Mouse (Mus musculus) embryo, embryonic 11 days (tissue): ENCODE data around the gene Agbl3.

Experiments used
- DNase-seq: peaks from one replicate; pipeline ENCODE4 v3.0.0-alpha.2; 2015

Agbl3 gene

DNA sequence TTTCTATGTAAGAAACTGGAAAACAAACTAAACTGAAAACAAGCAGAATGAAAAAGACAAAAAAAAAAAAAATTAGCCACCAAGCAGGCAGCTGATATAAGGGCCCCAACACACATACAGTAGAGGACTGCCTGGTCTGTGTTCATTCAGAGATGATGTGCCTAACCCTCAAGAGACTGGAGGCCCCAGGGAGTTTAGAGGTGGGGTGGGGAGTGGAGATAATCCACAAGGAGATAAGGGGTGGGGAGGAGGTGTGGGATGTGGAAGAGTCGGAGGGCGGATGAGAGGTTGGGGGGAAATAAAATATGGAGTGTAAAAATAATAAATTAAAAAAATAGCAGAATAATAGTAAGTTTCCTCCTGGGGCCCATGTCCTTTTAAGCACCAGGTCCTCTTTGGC lies 25.4 kb downstream of the Agbl3 start:
- no peak for DNase-seq

DNA sequence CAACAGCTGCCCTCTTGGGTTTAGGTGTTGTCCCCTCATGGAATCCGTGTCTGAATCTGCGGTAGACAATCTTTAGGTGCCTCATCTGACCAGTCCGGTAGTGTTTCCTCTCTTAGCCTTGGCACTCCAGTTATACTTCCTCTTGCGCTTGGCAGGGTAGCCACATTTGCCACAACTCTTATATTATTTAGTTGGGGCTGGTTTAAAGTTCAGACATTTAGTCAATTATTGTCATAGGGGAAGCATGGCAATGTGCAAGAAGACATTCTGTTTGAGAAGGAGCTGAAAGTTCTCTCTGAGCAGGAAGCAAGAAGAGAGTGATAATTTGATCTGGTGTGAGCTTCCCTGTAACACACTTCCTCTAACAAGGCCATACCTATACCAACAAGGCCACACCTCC lies 30.4 kb downstream of the Agbl3 start:
- no peak for DNase-seq

DNA sequence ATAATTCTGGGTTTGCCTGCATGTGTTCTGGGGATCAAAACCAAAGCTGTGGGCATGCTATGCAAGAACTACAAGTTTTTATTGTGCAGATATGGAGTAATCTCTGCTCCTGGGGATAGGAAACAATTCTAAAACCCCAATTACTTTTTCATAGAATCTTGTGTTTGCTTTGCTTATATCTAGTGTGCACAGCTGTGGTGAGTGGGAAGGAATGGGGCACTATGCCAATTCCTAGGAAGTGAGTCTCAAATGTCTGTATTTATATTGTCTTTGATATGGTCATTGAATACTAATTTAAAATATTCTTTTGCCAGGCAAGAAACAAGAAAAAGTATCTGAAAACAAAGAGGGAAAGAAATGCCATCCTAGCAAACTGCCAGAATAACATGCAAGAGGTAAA lies 44.2 kb downstream of the Agbl3 start:
- DNase-seq, result no peak

DNA sequence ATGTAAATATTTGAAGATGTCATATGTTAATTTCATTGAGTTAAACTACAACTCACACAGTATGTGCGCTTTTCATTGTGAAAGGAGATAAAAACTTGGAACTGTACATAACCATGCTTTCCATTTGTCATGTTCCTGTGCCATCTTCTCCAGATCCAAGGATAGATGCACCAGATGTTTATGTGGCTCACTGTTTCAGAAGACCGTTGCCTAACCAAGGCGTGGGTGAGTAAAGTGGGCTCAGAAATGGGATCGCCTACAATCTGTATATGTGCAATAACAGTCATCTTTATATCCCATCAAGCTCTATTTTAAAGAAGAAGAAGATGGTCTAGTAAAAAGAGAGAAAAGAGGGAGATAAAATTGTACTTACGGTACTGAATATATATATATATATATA lies 52.1 kb downstream of the Agbl3 start:
- DNase-seq, result no peak

DNA sequence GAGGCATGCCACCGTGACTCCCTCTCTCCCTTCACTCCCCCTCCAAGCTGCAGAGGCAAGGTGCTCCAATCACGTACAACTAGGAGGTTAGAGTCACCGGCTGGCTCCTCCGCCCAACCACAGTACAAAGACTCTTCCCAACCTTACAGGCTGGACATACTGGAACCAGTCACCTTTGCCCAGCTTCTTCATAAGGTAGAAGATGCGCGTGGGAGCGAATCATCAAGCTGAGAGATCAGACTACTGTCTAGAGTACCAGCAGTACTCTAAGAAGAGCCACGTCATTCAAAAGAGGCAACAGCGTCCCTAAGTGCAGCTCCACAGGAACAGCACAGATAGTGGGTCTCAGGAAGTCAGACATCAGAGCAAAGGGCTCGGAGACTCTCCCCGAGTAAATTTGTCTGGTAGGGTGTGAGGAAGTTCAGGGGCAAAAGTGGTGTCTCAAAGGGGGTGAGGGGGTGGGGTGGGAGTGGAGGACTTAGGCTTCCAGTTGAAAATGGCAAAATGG lies 81.4 kb downstream of the Agbl3 start:
- no peak for DNase-seq

DNA sequence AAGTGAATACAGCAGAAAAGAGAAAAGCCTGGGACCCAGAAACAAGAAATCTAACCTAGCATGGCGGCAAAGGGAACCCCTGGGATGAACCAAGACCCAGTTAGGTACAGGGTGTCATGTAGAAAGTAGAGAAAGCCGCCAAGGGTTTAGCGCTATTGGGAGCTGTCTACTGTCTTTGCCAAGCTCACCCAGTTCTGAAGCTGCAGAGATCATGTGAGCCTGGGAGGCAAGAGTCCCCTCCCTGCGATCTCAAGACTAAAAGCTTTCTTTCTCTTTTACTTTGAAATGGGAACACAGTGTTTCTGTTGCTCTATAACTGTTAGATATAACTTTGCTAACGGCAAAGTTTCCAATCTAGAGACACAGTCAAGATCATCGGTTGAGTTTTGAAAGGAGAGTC lies 82.1 kb downstream of the Agbl3 start:
- no peak for DNase-seq

DNA sequence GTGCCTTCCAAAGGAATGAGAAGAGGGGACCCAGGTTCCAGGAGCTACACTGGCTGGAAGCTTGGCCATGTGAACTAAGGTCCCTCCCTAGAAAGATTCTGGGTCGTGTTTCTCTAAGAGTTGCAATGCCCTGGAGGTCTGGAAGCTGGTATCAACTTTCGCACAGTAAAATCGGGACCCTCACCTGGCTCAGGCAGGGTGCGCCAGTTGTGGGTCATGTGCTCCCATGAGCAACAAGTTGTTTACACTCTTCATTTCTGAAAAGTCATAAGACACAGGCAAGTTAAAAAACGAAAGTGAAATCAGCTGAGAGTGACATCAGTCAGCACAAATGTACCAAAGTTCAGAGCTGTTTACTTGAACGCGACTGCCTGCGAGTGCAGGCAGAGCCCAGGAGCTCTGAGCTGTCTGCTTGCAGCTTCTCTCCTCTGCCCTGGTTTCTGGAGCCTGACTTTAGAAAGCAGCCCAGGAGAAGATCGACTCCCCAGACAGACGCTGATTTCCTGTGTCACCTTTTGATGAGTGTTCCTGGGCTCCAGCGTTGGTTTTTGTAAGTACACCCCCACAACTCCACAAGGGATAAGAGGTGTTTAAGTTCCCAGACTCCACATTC lies 82.7 kb downstream of the Agbl3 start, which contains the start of gene Tmem140:
Tmem140 (plus strand) TSS at position 356 of the 613 bp plus-strand sequence.
- DNase-seq, result no peak

DNA sequence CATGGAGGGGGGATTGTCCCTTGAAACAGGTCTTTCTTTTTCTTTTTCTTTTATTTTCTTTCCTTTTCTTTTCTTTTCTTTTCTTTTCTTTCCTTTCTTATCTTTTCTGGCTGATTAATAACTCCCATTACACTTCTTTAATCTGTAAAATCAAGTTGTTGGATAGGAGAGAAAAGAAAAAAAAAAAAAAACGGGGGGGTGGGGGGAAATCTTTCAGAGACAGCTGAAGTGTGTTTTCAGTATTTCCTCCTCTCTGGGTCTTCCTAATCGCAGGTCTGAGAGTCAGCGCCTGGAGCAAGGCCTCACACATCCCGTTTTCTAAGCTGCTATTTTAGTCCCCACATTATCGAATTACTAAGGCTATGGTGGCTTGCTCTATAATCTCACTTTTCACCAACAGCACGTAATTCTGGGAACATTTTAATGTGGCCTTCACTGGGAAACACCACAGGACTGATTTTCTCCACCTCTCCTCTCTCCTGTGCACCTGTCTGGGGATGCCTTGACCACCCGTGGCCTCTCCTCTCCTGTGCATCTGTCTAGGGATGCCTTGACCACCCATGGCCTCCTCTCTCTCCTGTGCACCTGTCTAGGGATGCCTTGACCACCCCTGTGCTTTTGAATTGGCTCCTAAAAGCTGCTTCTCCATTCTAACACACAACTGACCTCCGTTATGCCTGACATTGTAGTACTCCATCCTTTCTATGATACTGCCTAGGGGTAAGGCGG lies 83.7 kb downstream of the Agbl3 start:
- DNase-seq, result no peak

DNA sequence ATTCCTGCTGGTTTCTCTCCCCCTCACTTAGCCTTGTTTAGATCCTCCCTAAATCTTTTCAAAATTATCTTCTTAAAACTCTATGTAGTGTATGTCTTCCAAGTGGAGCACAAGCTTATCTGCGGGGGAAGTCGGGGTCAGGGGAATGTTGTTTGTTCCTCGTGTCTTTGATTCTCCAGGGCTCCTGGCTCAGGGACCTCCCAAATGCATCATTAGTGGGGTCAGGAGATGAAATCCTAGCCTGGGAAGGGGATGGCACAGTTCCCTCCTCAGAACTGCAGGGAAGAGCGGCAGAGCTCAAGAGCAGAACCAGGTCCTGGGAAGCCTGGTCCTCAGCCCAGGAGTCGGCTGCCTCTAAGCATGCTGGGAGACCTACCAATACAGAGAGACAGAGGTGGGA lies 85.0 kb downstream of the Agbl3 start:
- no peak for DNase-seq

DNA sequence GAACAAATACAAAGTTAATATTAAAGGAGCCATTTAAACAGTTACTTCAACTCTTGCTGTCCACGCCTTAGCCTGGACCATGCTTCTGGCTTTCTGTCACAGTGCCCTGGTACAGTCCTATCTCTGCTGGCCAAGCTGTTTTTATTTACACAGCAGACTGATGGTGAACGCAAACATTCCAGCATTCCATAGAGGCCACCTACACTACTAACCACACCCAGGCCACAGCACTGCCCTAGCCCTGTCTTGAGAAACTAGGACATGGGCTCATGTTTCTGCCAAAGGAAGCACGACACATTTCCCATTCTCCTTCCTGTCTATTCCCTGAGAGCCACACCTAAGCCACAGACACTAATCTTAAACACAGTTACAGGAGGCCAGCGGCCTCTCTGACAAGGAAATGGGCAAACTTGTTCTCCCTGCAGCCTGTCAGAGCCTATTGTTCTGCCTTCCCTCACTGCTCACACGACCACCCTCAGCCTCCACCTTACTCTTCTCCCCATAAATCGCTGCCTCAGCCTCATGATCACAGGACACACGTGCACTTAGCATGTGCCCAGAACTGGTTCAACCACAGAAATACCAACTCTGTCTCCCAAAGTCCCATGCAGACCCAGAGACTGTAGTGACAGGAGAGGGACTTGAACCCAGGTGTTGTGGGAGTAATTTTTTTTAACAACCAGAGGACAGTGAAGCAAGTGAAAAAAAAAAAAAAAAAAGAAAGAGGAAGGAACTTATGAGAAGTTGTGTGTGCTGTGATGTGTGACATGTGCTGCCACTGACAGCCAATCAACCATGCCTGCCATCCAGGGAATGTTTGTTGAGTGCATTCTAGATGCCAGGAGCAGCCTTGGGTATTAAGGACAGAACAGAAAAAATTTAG lies 85.7 kb downstream of the Agbl3 start:
- no peak for DNase-seq

DNA sequence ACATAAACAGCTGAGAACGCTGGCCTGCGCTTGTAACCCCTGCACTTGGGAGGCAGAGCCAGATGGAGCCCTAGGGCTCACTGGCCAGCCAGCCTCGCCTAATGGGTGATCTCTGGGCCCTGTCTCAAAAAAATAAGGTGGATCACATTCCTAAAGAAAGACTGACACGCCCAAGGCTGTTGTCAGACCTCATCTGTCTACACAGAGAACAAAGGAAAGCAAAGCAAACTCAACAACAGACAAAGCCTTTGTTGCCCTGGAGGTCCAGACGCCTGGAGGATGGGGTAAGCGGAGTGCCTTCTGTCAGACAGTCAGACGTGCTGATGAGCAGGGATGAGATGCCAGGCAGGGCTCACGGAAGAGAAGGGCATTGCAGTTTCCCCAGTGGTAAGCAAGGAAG lies 86.6 kb downstream of the Agbl3 start:
- DNase-seq, result no peak

DNA sequence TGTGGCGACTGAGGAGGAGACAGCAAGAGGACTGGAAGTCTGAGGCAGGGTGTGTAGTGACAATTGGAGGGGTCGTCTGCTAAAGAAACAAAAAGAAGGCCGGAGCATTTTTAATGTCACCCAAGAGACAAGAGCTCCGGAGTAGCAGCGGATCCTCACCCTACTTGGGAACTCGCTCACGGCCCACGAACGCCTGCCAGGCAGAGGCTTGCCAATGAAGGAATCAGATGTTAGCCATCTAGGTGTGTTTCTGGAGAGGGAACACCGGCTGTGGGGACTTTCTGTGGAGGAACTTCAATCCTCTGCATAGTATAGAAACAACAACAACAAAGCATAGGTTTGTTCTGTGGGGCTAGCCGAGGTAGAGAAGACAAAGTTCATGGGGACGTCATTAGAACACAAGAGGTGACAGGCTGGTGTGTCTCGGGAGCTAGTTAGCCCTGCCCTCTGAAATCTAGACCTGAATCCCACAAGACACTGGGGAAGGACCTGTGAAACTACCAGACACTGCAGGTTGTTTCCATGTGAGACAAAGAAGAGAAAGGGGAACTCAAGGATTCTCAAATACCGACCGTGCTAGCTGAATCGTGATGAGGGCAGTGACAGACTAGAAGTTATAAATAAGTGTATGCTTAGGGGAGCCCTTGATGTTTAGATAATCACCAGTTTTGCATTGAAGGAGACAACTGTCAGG lies 87.2 kb downstream of the Agbl3 start:
- no peak for DNase-seq

DNA sequence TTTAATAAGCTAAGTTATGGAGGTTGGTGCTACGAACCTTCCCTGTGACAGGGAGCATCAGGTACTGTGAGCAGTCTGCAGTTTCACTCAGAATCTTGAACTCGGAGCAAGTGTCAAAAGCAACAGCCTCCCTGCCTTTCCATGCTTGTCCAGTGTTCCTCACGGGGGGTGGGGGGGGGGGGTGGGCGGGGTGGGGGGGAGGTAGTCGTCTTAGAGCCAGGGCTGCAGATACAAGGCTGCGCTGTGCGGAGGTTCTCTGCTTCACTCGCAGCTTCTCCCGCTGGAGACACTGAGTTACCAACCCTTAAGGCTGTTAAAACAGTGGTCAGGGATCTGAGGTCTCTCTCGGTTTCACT lies 87.7 kb downstream of the Agbl3 start:
- no peak for DNase-seq

DNA sequence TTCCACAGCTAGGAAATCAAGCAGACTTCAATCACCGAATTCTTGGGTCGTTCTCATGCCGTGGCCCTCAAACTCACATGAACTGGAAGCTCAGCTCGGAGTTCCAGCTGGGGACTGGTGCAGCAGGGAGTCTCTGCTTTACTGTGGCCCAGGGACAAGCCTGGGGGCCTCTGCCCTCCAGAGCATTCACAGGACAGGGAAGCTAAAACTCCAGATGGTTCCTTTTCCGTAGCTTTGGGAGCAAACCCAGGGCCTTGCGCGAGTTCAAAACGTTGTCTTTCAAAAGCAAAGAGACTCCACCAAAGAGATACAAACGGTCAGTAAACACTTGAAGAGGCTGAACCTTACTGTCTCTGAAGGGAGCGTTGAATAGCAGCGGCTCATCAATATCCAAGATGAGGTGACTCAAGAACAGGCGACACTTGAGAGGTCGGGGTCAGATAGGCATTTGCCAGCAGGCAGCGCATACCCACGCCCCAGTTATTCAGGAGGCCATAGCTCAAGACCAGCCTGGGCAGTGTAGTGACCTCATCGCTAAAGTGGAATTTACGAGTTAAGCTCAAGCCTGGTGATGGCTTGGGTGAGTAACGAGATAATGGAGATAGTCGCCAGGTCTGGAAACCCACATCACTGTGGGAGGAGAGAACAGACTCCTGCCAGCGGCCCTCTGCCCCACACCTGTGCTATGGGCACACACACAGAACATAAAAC lies 88.4 kb downstream of the Agbl3 start:
- no peak for DNase-seq

DNA sequence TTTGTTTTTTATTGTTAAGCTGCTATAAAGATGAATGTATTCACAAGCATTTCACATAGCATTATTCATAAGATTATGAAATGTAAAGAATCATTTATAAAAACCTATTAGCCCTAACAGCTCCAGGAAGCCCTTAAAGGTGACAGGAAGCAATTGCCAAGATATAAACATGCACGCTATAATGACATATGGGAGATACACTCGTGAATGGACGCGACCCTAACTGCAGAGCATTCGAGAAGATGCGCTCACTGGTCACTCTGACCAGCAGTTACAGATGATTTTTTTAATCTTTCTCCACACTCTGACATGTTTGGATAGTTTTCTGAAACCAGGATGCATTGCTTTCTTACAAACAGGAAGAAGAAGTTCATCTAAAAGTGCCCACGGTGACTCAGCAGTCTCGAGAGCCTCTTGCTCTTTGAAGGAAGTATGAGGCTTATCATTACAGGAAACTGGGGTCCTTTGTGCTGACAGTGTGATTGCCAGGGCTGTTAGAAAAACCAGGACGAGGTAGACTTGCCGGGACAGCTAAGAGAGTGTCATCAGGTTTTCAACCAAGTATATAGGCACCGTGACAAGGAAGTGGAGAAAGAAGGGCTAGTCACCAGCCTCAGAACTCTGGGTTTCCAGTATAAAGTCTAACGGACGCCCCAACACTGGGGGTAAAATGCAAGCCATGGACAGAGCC lies 89.1 kb downstream of the Agbl3 start:
- DNase-seq, result no peak

DNA sequence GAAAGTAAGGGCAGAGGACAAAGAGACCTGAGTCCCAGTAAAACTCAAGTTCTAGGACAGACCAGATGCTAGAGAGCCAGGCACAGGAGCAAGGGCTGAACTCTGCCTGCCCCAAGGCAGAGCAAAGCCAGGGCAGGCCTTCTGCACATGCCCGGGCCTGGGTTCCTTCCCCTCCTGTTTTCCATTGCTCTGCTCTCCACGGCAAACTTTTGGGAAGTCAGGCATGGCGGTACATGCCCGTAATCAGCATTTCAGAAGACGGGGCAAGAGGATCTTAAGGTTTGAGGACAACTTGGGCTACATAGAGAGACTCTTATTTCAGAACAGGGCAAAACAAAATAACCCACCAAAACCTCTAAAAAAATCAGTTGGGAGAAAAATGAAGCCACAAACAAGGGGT lies 89.9 kb downstream of the Agbl3 start:
- no peak for DNase-seq

DNA sequence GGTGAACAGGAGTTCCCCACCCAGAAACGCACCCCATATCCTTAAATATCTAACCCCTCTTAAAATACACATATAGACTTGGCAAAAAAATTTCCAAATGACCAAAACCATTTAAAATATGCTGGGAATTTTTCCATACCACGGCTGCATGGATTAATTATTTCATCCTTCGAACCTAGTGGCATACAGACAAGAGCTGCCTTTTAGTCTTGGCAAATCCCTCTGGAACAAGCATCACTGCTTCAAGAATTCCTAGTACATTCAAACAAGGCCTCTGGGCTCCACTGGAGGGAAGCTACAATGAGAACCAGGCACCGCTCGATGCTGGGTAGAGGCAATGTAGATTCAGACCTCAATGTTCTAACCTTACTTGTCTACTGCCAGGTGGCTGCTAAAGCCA lies 90.5 kb downstream of the Agbl3 start:
- no peak for DNase-seq

DNA sequence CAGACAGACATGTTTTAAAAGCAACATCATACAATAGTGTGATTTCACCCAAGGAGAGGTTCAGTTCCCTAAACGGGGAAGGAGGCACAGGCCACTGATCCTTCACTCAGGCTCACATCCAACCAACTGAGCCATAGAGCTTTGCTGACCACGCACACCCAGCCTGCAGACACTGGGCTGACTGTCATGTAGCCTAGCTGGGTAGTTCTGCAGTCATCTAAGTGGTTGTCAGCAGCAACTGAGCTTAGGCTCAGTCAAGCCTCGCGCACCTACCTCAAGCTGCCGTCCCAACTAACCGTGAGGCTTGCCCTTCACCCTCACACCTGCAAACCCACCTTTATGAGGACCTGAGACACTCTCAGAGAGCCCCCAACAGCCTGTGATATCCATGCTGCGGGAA lies 91.7 kb downstream of the Agbl3 start:
- no peak for DNase-seq

DNA sequence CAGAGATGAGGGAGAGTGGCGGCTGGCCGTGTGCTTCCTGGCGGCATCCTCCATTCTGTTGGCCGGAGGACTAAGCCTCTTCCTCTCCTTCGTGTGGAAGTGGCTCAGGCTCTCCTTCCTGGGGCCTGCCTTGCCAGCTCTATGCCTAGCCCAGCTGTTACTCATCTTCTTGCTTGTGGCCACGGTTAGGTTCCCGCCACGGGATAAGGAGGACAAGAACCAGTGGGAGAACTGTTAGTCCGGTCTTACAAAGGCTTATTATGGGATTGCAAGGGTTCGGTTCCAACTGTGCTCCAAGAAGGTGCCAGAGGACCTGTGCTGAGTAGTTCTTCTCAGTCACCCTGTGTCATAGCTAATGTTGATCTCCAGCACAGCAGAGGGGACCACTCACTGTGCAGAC lies 92.6 kb downstream of the Agbl3 start:
- no peak for DNase-seq

DNA sequence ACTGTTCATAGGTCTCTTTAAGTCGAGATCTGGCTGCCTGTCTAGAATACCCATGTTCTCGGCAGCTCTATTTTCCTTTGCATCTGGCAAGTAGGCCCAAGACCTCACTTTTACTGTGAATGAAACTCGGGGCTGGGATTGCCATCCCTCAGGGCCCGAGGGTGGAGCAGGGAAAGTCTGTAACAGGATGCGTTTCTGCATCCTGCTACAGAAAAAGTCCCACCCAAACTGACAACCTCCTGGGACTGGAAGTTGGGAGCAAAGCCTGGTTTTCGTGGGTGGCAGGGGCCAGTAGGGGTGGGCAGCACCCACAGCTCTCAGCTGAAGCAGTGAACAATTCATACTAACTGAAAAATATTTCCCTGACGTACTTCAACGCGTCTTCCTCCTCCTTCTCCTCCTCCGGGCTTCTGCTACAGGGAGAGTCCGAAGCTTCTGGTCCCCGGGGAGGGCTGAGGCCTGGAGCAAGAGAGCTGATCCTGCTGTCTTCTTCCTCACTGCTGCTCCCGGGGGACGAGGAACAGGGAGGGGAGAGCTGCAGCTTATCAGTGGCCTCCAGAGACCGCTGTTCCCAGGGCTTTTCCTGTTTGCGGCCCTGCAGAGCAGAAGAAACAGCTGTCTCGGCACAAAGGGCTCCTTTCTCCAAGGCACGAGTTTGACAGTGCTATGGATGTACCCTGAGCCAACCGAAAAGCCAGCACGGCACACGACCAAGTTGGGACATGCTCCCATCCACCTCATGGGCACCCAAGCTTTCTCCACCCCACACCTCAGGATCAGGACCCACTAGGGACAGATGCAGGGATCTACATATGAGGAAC lies 94.1 kb downstream of the Agbl3 start:
- no peak for DNase-seq

DNA sequence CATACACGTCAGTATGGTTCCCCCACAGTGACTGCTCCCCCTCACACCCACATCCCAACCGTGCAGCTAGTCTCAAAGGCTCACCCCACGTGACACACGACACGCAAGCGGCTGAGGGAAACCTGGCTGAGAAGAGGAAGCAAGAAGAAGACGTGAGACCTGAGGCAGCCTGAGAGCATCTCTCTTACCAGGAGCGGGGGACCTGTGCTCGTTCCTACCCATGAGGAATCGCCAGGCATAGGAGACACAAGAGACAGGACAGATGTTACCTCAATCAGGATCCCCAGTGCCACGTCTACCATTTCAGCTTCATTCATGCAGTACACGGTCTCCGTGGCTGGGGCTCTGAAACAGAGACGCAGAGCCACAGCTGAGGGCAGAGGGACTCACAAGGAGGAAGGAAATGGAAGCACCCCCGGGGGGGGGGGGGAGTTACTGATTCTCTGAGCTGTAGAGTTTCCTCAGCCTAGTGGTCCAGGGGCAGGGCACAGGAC lies 95.1 kb downstream of the Agbl3 start:
- no peak for DNase-seq
